Mouse (Mus musculus) midbrain, embryonic 11.5 days (tissue): ENCODE measurements at regions not wholly inside any gene's neighbourhood (a gene's known extent, or its start where the extent isn't known, plus 50 kb on each side); places are given as distances from the start of the nearest gene placed in this dataset.
A peak's percentile ranks its signal among the peaks of the same experiment; 100 is the strongest.

ENCODE experiments used
- ATAC-seq: fragments of 200-750 bp; cut with Nextera tagmentation; 2 replicates; pipeline ENCODE4 v1.8.0; 2017; ENCODE audit warnings: moderate TSS enrichment, moderate library complexity; ENCODE audit not compliant: low FRiP score
- DNase-seq: peaks from one replicate; pipeline ENCODE4 v3.0.0; 2015; ENCODE audit warnings: low spot score; ENCODE audit errors: missing footprints
- H3K27ac ChIP-seq: fragments of 300-500 bp; sonication (generic); 2 replicates; pipeline ENCODE4 v1.5.1; 2014; ENCODE audit warnings: low read depth, low read length
- H3K27me3 ChIP-seq: fragments of 300-500 bp; sonication (generic); 2 replicates; pipeline ENCODE4 v1.6.1; 2014; ENCODE audit warnings: mild to moderate bottlenecking, low read length, moderate library complexity, mixed read lengths; ENCODE audit not compliant: control insufficient read depth, insufficient read depth
- H3K36me3 ChIP-seq: fragments of 300-500 bp; sonication (generic); 2 replicates; pipeline ENCODE4 v1.6.1; 2014; ENCODE audit warnings: mild to moderate bottlenecking, low read length, moderate library complexity, mixed read lengths; ENCODE audit not compliant: control insufficient read depth, insufficient read depth
- H3K4me1 ChIP-seq: fragments of 300-500 bp; sonication (generic); 2 replicates; pipeline ENCODE4 v1.6.1; 2014; ENCODE audit warnings: low read length; ENCODE audit not compliant: control insufficient read depth, insufficient read depth
- H3K4me2 ChIP-seq: fragments of 300-500 bp; sonication (generic); 2 replicates; pipeline ENCODE4 v1.6.1; 2014; ENCODE audit warnings: mild to moderate bottlenecking, moderate library complexity
- H3K4me3 ChIP-seq: fragments of 300-500 bp; sonication (generic); 2 replicates; pipeline ENCODE4 v1.5.1; 2014; ENCODE audit warnings: low read depth, low read length
- H3K9ac ChIP-seq: fragments of 300-500 bp; sonication (generic); 2 replicates; pipeline ENCODE4 v1.6.1; 2014; ENCODE audit warnings: low read length
- H3K9me3 ChIP-seq: fragments of 300-500 bp; sonication (generic); 2 replicates; pipeline ENCODE4 v1.6.1; 2016; ENCODE audit warnings: low read length; ENCODE audit not compliant: control insufficient read depth
- WGBS: fragments of 180-500 bp; shearing (Covaris S2); extraction: QIAGEN DNeasy Blood & Tissue Kit; methylation state at CpG from one replicate; pipeline ENCODE4 v1.1.7; 2014; 5-methylcytosine and 5-hydroxymethylcytosine counted together

DNA sequence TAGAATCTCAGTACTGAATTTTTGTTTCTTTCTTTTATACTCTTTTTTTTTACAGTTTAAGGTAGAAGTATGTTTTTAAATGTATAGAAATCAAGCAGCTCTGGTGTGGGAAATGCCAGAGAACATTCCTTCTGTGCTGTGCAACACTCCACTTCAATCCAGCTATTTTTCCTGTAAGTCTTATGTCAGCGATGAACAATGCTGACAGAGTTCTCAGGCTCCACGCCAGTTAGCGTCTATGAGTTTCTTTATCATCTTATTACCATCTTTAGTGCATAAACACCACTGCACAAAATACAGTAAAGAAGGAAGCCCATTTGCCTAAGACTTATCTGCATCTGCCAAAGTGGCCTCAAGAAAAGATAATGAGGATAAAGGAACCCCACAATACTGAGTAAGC, 223.0 kb upstream of the Rsrc1 start:
- H3K9ac ChIP-seq = no peak overlapping the region
- H3K36me3 ChIP-seq = no peaks in the 10 kb centered on the region
- H3K4me1 ChIP-seq = no peaks in the 10 kb centered on the region
- WGBS = 92% methylated on average over 3 of the region's 3 CpGs
- ATAC-seq = no peak
- H3K27ac ChIP-seq = no peak overlapping the region
- no peak for DNase-seq
- no peak overlapping the region for H3K4me2 ChIP-seq
- no peak overlapping the region for H3K4me3 ChIP-seq
- H3K9me3 ChIP-seq = no peaks in the 10 kb centered on the region
- H3K27me3 ChIP-seq = no peaks in the 10 kb centered on the region

DNA sequence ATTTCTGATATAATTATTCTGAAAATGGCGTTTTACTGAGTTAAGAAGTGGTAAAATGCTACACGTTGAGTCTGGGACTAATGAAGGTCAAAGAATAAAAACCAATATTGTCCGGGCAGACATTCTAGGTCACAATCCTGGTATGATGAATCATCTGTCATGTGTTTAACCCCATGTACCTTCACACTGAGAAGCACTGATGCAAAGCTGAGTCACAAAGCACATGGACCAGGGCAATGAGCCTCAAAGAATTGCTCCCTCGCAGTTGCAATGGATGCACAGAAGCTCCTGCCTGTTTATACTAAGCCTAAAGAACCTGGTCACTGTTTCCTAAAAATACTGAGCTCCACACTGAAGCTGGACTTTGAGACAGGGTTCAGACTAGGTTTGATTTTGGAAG, 221.3 kb upstream of the Rsrc1 start:
- no peak overlapping the region for H3K27ac ChIP-seq
- WGBS = 91% methylated on average over 4 of the region's 4 CpGs
- H3K9me3 ChIP-seq = no peaks in the 10 kb centered on the region

DNA sequence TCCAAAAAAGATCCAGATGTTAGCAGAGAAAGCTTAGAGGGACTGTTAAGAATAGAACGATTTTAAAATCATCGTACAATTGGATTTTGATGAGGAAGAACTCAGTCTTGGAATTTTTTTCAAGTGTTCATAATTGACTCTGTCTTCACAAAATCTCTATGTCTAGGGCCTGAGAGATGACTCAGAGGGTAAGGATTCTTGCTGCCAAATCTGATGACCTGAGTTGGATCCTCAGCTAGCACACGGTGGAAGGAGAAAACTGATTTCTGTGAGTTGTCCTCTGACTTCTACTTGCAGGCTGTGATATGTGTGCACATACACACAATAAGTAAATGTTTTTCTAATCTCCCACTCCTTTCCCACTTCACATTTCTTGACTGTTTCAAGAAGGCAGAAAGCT, 218.7 kb upstream of the Rsrc1 start:
- 90% methylated on average over 3 of the region's 3 CpGs for WGBS
- Histone ChIP-seq H3K36me3 (no peaks in the 10 kb centered on the region), H3K9me3 (no peaks in the 10 kb centered on the region), H3K27ac (no peak overlapping the region), H3K9ac (no peak overlapping the region), H3K4me2 (no peak overlapping the region), H3K4me1 (no peaks in the 10 kb centered on the region), H3K27me3 (no peaks in the 10 kb centered on the region), H3K4me3 (no peak overlapping the region)
- ATAC-seq = no peak
- DNase-seq = no peak

More for the DNA sequence above, 221.3 kb upstream of the Rsrc1 start:
- H3K9ac ChIP-seq = no peak overlapping the region
- ATAC-seq = no peak
- no peaks in the 10 kb centered on the region for H3K4me1 ChIP-seq
- H3K36me3 ChIP-seq = no peaks in the 10 kb centered on the region
- H3K4me2 ChIP-seq = no peak overlapping the region
- H3K27me3 ChIP-seq = no peaks in the 10 kb centered on the region
- no peak overlapping the region for H3K4me3 ChIP-seq
- no peak for DNase-seq

DNA sequence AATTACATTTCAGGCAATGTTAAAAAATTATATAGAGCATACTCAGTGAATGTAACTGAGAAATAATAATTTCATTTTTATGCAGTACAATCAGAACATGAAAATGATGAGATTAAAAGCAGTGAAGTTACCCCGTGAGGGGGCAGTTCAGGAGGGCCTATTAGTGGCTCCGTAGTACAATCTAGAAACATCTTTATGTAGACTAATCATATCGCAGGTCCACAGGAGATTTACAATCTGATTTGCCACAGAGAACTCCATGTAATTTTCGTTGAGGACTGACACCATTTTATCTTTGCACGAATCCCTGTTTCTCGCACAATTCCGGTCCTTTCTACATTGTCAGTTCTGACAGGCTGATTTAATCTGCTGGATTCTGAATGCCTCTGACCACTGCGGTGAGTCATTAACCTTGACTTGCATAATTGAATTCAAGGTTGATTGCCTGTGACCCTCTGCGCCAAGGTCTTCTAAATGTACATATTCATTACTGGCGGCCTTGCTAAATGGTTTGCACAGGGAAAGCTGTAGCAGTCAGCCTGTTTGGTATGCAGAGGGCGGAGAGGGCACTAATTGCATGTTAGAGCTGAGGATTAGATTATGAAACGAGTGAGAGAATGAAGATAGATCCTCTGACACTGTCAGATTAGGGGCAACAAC, 183.7 kb upstream of the Rsrc1 start:
- H3K9ac ChIP-seq = no peak overlapping the region
- no peaks in the 10 kb centered on the region for H3K36me3 ChIP-seq
- H3K4me2 ChIP-seq = no peak overlapping the region
- no peak overlapping the region for H3K27ac ChIP-seq
- no peak for DNase-seq
- WGBS = 55% methylated on average over 12 of the region's 12 CpGs
- no peaks in the 10 kb centered on the region for H3K27me3 ChIP-seq
- peak; percentile 84 for ATAC-seq
- H3K9me3 ChIP-seq = no peaks in the 10 kb centered on the region
- no peak overlapping the region for H3K4me3 ChIP-seq
- H3K4me1 ChIP-seq = peaks cover 3% of the 10 kb centered on the region; the same call in 1 of the 2 replicates

DNA sequence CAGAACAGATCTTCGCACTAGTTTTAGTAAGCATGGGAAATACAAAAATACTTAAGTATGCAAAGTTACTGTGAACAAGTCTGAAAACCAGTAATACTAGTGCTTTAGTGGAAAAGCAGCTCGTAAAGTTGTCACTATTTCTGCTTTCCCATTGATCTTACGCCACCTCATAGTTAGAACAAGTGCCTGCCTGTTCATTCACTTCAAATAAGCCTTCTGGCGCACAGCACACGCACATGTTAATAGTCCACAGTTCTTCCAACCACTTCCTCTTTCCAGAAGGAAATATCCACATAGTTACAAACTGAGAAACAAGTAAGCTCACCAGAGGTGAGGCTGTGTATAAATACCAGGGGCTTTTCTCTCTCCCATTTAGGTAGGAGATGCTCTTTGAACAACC, 182.9 kb upstream of the Rsrc1 start:
- WGBS = 88% methylated on average over 5 of the region's 5 CpGs
- no peak overlapping the region for H3K9ac ChIP-seq
- H3K4me3 ChIP-seq = no peak overlapping the region
- ATAC-seq (no peak), DNase-seq (no peak)
- no peaks in the 10 kb centered on the region for H3K36me3 ChIP-seq
- H3K4me1 ChIP-seq = peaks cover 3% of the 10 kb centered on the region; the same call in 1 of the 2 replicates
- H3K9me3 ChIP-seq = no peaks in the 10 kb centered on the region
- H3K27ac ChIP-seq = no peak overlapping the region
- H3K4me2 ChIP-seq = no peak overlapping the region
- H3K27me3 ChIP-seq = no peaks in the 10 kb centered on the region

DNA sequence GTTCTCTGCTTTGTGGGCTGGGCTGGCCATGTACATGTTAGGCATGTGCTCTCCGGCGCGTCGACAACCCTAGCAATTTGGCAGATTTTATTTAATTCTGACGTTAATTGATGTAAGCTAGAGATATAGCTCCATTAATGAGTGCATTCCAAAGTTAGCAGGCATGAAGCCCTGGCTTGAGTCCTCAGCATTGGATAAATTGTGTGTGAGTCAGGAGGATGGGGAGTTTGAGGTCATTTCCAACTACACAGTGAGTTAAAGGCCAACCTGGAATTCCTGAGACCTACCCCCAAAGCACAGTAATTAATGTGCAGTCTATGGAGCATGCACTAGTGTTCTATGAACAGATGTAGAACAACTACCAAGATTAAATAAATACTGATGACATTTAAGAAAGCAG, 178.7 kb upstream of the Rsrc1 start:
- Histone ChIP-seq H3K4me2 (no peak overlapping the region), H3K4me3 (no peak overlapping the region), H3K9ac (no peak overlapping the region), H3K36me3 (no peaks in the 10 kb centered on the region), H3K9me3 (no peaks in the 10 kb centered on the region), H3K27ac (no peak overlapping the region), H3K27me3 (no peaks in the 10 kb centered on the region), H3K4me1 (peaks cover under 1% of the 10 kb centered on the region; the same call in 1 of the 2 replicates)
- DNase-seq (no peak), ATAC-seq (no peak)
- WGBS = 95% methylated on average over 5 of the region's 5 CpGs

DNA sequence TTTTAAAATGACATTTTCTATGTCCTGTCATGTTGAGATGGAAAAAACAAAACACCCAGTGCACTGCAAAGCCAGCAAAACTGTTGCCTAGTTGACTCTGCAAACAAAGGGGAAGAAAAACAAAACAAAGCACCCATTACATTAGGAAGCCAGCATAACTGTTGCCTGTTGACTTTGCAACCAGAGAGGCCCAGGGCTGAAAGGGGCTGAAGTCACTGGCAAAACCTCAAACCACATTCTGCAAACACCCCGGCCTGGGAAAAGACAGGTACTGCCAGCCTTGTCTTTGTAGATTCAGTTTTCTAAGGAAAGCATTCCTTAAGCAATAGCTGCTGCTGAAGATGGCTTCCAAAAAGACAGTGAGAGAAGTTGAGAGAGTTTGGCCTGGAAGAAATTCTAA, 175.0 kb upstream of the Rsrc1 start:
- Histone ChIP-seq H3K36me3 (no peaks in the 10 kb centered on the region), H3K9ac (no peak overlapping the region), H3K4me2 (no peak overlapping the region), H3K27me3 (no peaks in the 10 kb centered on the region), H3K4me3 (no peak overlapping the region), H3K4me1 (no peaks in the 10 kb centered on the region), H3K9me3 (no peaks in the 10 kb centered on the region), H3K27ac (no peak overlapping the region)
- WGBS = 73% methylated on average over 1 of the region's 1 CpGs
- DNase-seq = no peak
- no peak for ATAC-seq

DNA sequence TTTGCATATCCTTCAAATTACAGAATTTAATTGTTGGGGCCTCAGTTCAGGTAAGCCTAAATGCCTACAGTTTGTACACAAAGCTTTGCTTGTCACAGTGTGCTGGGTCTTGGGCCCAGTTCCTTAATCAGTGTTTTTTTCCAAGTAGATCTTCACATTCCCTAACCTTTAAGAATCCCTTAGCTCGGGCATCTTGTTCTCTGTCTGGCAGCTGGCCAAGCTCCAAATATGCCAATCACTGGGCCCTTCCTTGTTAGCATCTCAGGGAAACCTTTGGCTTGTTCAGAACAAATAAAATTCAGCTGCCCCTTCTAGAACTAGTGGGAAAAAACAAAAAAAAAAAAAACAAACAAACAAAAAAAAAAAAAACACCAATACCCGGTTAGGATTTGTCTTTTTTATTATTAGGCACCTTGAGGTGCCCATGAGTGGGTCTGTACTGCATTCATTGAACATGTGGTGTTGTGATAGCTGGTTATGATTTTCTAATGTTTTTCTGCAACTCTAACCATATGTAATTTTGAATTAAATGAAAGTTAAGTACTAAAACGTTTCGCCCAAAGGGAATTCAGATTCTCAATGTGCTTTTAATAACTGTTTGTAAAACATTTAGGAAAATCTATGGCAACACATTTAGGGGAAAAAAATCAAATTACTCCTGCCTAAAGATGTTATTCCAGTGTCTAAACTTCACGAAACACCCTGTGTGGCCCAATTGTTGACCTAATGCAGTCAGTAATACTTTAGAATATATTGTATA, 168.3 kb upstream of the Rsrc1 start:
- H3K9me3 ChIP-seq = no peaks in the 10 kb centered on the region
- H3K27me3 ChIP-seq = no peaks in the 10 kb centered on the region
- no peaks in the 10 kb centered on the region for H3K4me1 ChIP-seq
- H3K27ac ChIP-seq = no peak overlapping the region
- H3K9ac ChIP-seq = no peak overlapping the region
- 77% methylated on average over 5 of the region's 5 CpGs for WGBS
- no peak overlapping the region for H3K4me3 ChIP-seq
- no peak for DNase-seq
- no peaks in the 10 kb centered on the region for H3K36me3 ChIP-seq
- H3K4me2 ChIP-seq = no peak overlapping the region
- ATAC-seq = no peak

DNA sequence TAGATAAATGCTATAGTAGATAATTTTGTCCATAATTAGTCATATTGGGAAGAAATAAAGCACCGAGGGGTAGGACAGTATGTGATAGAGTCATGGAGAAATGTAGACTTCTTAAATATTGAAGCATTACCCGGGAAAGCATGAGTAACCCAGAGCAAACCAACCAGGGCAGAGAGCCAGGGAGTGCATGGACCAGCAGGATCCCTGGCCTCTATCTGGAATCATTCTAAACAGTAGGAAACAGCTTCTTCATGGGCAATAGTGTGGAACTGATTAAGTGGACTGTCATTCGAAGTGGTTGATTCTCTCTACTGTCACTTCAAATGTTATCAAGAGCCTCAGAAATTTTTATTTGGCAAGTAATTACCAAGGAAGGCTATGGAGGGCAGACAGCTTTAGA, 155.4 kb upstream of the Rsrc1 start:
- H3K27me3 ChIP-seq = no peaks in the 10 kb centered on the region
- ATAC-seq = no peak
- 82% methylated on average over 3 of the region's 3 CpGs for WGBS

More for the DNA sequence above, 155.4 kb upstream of the Rsrc1 start:
- no peaks in the 10 kb centered on the region for H3K9me3 ChIP-seq
- no peaks in the 10 kb centered on the region for H3K4me1 ChIP-seq
- H3K36me3 ChIP-seq = no peaks in the 10 kb centered on the region
- no peak overlapping the region for H3K4me3 ChIP-seq
- DNase-seq = no peak
- H3K9ac ChIP-seq = no peak overlapping the region
- H3K4me2 ChIP-seq = no peak overlapping the region
- H3K27ac ChIP-seq = no peak overlapping the region
